Mouse (Mus musculus): ENCODE data around the gene Aox1.

DNA sequence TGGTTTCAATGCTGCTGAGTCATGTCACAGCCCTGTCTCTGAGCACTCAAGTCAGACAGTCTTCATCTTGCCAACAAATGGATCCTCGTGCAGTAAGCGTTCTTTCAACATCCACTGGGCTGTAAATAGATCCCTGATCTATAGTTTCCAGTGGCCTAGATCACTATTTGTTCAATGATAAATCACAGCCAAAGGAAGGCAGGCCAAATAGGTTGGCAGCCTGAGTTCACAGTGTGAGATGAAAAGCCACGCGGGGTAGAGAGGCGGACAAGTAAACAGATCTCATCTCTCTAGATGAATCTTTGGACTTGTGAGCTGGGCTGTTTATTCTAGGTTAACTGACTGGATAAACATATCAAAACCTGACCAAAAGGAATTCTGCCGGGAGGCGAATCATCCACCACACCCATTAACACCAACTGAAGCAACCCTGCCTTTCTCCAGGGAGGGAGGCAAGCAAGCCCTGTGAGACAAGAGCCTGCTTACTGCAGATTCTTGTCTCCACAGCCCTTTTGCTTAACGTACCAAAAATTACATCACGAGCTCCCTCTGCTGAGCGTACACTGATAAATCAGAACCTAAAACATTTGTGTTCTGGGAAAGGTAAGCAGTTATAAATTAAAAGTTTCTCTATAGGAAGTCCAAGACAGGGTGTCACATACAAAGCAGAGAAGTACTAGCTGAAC is 114.8 kb downstream of the Aox1 start:
- TF ChIP-seq POLR2A (IDR thresholded peaks at IDR 0.05; ENCODE audit: insufficient read length, low read depth) (no peak), TCF3 (IDR thresholded peaks at IDR 0.05; ENCODE audit: insufficient read length, low read depth) (no peak), MAX (IDR thresholded peaks at IDR 0.05; ENCODE audit: low read depth) (no peak), USF1 (IDR thresholded peaks at IDR 0.05; ENCODE audit: low read depth) (no peak)

Measured in myocyte (in vitro differentiated cells).